Mouse (Mus musculus): ENCODE measurements around the gene Zfp979. TPM values are rescaled to one million over a fixed set of nuclear protein-coding genes. Genes with fewer than 3 reads are reported as not detected.

The Zfp979 gene
- 0.38 and 0.60 TPM in 2 replicates for polyA plus RNA-seq (2021; fragmentation: Nextera tagmentation)
- long read RNA-seq, experiment 1, partial matches to known transcripts = 1 of 1 reads
- long read RNA-seq, experiment 1, other reads (novel, unspliced or antisense) = 0 of 1 reads
- long read RNA-seq, experiment 2, partial matches to known transcripts = 10 of 11 reads
- long read RNA-seq, experiment 2, other reads (novel, unspliced or antisense) = 0 of 11 reads

GRCm38 (mm10) chr4:147642413-147642812 lies at the start of gene Zfp979:
Gene Zfp979 (minus strand): TSS chr4:147642513.

Other genes with a start within 250 kb of the Zfp979 start
- 0.95 and 1.2 TPM in 2 replicates for gene Zfp982, start 150.1 kb downstream of the Zfp979 start, polyA plus RNA-seq (2021; fragmentation: Nextera tagmentation)
- not detected in 2 replicates for gene Gm16503, start 102.3 kb downstream of the Zfp979 start, polyA plus RNA-seq (2021; fragmentation: Nextera tagmentation)
- gene Zfp985, start 89.2 kb downstream of the Zfp979 start, polyA plus RNA-seq (2021; fragmentation: Nextera tagmentation) = not detected in 2 replicates
- not detected in 2 replicates for gene Zfp534, start 60.0 kb upstream of the Zfp979 start, polyA plus RNA-seq (2021; fragmentation: Nextera tagmentation)
- gene Zfp984, start 167.3 kb upstream of the Zfp979 start, polyA plus RNA-seq (2021; fragmentation: Nextera tagmentation) = 1.4 and 1.7 TPM in 2 replicates
- 1.6 and 2.1 TPM in 2 replicates for gene Zfp933, start 205.9 kb upstream of the Zfp979 start, polyA plus RNA-seq (2021; fragmentation: Nextera tagmentation)
- gene Miip, start 226.3 kb upstream of the Zfp979 start, polyA plus RNA-seq (2021; fragmentation: Nextera tagmentation) = 5.2 and 5.8 TPM in 2 replicates
- gene Fv1, start 226.5 kb upstream of the Zfp979 start, polyA plus RNA-seq (2021; fragmentation: Nextera tagmentation) = 1.4 and 1.7 TPM in 2 replicates

Measured in layer of hippocampus, adult 6 months (tissue).